Mouse (Mus musculus): Measurements from ENCODE around the gene Rbm17. TPM values are rescaled to one million over a fixed set of nuclear protein-coding genes. Genes with fewer than 3 reads are reported as not detected.

Rbm17 gene
- total and polyA plus RNA-seq, 2 experiments from 2014 or later, result 57.3 to 128 TPM

DNA sequence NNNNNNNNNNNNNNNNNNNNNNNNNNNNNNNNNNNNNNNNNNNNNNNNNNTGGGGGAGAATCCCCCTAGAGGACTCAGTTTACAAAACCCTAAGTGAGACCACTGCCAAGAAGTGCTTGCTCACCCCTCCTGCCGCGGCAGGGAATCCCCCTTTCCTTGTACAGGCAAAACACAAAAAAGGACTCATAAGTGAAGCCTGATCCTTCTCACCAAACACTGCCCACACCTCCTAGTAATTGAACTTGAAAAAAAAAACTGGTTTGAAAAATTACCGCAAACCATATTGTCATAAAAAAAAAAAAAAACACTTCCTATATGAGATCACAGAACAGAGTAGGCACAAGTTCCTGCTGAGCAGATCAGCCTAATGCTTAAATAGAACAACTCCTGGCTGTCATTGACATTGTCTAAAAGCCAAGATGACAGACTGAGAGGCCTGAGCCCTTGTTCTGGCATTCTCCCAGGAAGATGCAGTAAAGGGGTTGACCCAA, 38.5 kb upstream of the Rbm17 start, which contains the start of gene Il2ra:
TSS of gene Il2ra (plus strand) at position 357 of the 491 bp plus-strand sequence.
- 94% methylated on average over 3 of the region's 3 CpGs for WGBS
- Histone ChIP-seq H3K4me1 (ENCODE audit: insufficient read depth, low read length) (no peaks in the 10 kb centered on the region), H3K36me3 (ENCODE audit: insufficient read depth, low read length) (no peaks in the 10 kb centered on the region), H3K9ac (replicated peaks; ENCODE audit: low read length) (no peak within 1 kb of the TSS), H3K4me3 (ENCODE audit: low read length) (no peak within 1 kb of the TSS), H3K27ac (no peak within 1 kb of the TSS), H3K4me2 (ENCODE audit: low read depth, low read length) (no peak within 1 kb of the TSS), H3K27me3 (ENCODE audit: insufficient read depth, low read length) (no peaks in the 10 kb centered on the region), H3K9me3 (ENCODE audit: low read length) (no peaks in the 10 kb centered on the region)
- TF ChIP-seq CTCF (IDR thresholded peaks at IDR 0.05; ENCODE audit: low read depth), result no peak
- ATAC-seq, result no peak
- DNase-seq (ENCODE audit: low spot score), result peak; percentile 8

DNA sequence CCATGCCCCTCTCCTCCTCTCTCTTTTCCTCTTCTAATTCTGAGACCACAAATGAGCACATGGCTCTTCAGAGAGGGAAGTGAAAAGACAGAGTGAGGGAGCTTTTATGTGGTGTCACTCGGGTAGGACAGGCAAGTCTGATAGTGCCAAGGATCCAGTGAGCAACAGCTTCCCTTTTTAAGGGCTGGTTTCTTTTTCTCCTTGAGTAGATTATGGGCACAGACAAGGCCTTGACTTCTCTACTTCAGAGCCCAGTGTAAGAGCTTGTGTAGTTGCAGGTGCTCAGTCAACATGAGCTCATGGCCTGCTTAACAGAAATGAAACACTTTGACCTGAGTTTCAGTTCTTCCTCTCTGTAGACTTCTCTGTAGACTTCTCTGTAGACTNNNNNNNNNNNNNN, 33.2 kb upstream of the Rbm17 start:
- no peak overlapping the region for H3K9ac ChIP-seq (replicated peaks; ENCODE audit: low read length)
- H3K27ac ChIP-seq, result no peak overlapping the region
- no peak overlapping the region for H3K4me2 ChIP-seq (ENCODE audit: low read depth, low read length)
- no peaks in the 10 kb centered on the region for H3K4me1 ChIP-seq (ENCODE audit: insufficient read depth, low read length)
- no peak overlapping the region for H3K4me3 ChIP-seq (ENCODE audit: low read length)
- no peaks in the 10 kb centered on the region for H3K9me3 ChIP-seq (ENCODE audit: low read length)
- no peaks in the 10 kb centered on the region for H3K36me3 ChIP-seq (ENCODE audit: insufficient read depth, low read length)
- WGBS, result 83% methylated on average over 1 of the region's 1 CpGs
- DNase-seq (ENCODE audit: low spot score) (no peak), ATAC-seq (no peak)
- no peak for TF ChIP-seq CTCF (IDR thresholded peaks at IDR 0.05; ENCODE audit: low read depth)
- H3K27me3 ChIP-seq (ENCODE audit: insufficient read depth, low read length), result no peaks in the 10 kb centered on the region

DNA sequence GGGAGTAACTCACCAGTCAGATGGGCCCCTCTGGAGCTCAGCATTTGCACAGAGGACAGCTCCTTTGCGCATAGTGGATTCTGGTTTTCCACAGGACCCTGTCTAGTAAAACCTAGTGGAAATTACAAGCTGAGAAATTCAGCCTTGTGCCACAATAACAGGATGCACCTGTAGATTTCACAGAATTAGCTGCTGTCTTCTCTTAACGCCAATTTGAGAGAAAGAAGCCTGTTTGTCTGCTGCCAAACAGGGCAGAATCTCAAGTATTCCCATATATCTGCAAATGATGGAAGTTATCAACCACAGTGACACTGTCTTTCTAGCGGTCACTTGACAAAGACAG, 32.2 kb upstream of the Rbm17 start:
- H3K4me3 ChIP-seq (ENCODE audit: low read length), result no peak overlapping the region

DNA sequence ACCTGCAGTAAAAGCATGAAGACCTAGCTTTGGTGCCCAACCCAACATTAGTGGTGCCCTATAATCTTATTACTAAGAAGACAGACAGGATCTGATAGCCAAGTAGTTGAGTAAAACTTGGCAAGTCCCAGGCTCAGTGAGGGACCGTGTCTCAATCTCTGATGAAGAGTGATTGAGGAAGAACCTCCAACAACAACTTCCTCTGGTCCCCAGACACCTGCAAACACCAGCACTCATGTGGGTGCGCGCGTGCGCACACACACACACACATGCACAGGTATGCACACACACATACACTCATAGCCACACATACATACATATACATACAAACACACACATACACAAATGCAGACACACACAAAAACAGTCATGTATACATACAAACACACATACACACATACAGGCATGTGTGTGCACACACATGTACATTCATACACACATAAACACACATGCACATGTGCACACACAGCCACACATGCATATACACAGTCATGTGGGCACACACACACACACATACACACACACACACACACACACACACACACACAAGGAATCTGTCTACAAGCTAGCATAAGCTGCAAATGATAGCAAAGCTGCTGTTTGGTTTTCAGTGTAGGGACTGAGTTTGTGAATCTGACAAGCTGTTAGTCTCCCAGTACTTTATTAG, 31.7 kb upstream of the Rbm17 start:
- WGBS, result 97% methylated on average over 5 of the region's 5 CpGs
- no peak overlapping the region for H3K4me2 ChIP-seq (ENCODE audit: low read depth, low read length)
- no peak for TF ChIP-seq CTCF (IDR thresholded peaks at IDR 0.05; ENCODE audit: low read depth)
- no peaks in the 10 kb centered on the region for H3K27me3 ChIP-seq (ENCODE audit: insufficient read depth, low read length)
- H3K27ac ChIP-seq, result no peak overlapping the region
- H3K9ac ChIP-seq (replicated peaks; ENCODE audit: low read length), result no peak overlapping the region
- no peak for DNase-seq (ENCODE audit: low spot score)
- no peaks in the 10 kb centered on the region for H3K4me1 ChIP-seq (ENCODE audit: insufficient read depth, low read length)
- no peaks in the 10 kb centered on the region for H3K36me3 ChIP-seq (ENCODE audit: insufficient read depth, low read length)
- no peak overlapping the region for H3K4me3 ChIP-seq (ENCODE audit: low read length)
- ATAC-seq, result no peak
- no peaks in the 10 kb centered on the region for H3K9me3 ChIP-seq (ENCODE audit: low read length)

More for the DNA sequence above, 32.2 kb upstream of the Rbm17 start:
- Histone ChIP-seq H3K27me3 (ENCODE audit: insufficient read depth, low read length) (no peaks in the 10 kb centered on the region), H3K4me2 (ENCODE audit: low read depth, low read length) (no peak overlapping the region), H3K9me3 (ENCODE audit: low read length) (no peaks in the 10 kb centered on the region), H3K9ac (replicated peaks; ENCODE audit: low read length) (no peak overlapping the region), H3K4me1 (ENCODE audit: insufficient read depth, low read length) (no peaks in the 10 kb centered on the region), H3K27ac (no peak overlapping the region), H3K36me3 (ENCODE audit: insufficient read depth, low read length) (no peaks in the 10 kb centered on the region)
- DNase-seq (ENCODE audit: low spot score), result no peak
- no peak for TF ChIP-seq CTCF (IDR thresholded peaks at IDR 0.05; ENCODE audit: low read depth)
- ATAC-seq, result no peak
- WGBS, result 77% methylated on average over 3 of the region's 3 CpGs

DNA sequence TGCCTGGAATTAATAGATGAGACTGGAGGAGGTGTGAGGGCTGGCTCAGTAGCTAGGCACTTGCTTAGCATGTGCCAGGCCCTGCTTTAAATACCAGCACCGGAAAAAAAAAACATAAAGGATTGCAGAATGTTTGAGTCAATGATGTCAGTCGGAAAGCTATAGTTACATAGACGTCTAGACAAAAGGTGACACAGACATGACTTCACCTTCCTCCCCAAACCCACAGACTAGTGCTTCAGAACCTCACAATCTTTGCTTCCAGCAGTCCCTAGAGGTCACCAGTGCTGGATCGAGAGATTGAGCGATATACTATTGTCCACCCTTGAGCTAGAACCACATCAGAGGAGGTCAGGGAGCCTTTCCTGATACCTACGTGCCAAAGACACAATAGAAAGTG, 31.1 kb upstream of the Rbm17 start:
- Histone ChIP-seq H3K4me3 (ENCODE audit: low read length) (no peak overlapping the region), H3K9ac (replicated peaks; ENCODE audit: low read length) (no peak overlapping the region), H3K4me1 (ENCODE audit: insufficient read depth, low read length) (no peaks in the 10 kb centered on the region), H3K27me3 (ENCODE audit: insufficient read depth, low read length) (no peaks in the 10 kb centered on the region), H3K9me3 (ENCODE audit: low read length) (no peaks in the 10 kb centered on the region), H3K4me2 (ENCODE audit: low read depth, low read length) (no peak overlapping the region), H3K36me3 (ENCODE audit: insufficient read depth, low read length) (no peaks in the 10 kb centered on the region), H3K27ac (no peak overlapping the region)
- TF ChIP-seq CTCF (IDR thresholded peaks at IDR 0.05; ENCODE audit: low read depth), result no peak
- 92% methylated on average over 6 of the region's 6 CpGs for WGBS
- ATAC-seq, result no peak
- DNase-seq (ENCODE audit: low spot score), result no peak

DNA sequence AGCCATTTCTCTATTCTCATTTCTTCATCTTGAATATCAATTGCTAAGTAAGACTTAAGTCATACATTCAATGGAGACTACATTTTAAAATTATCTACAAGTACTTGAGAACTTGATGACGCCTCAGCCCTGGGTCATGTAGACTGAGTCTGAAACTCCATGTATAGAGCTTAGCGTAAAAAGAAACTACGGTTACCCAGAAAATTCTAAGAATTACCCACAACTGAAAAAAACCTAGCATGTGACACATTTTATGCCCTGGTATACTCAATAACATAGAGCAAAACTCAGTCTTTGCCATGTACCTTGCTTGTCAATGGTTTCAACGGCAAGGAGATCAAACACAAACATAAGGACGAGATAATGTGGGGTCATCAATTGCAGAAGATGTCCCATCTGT, 21.9 kb upstream of the Rbm17 start, which contains the start of gene Gm17490:
TSS of gene Gm17490 (minus strand) at position 375 of the 400 bp plus-strand sequence.
- Histone ChIP-seq H3K27ac (no peak within 1 kb of the TSS), H3K27me3 (ENCODE audit: insufficient read depth, low read length) (no peaks in the 10 kb centered on the region), H3K36me3 (ENCODE audit: insufficient read depth, low read length) (no peaks in the 10 kb centered on the region), H3K4me3 (ENCODE audit: low read length) (no peak within 1 kb of the TSS), H3K9me3 (ENCODE audit: low read length) (no peaks in the 10 kb centered on the region), H3K4me2 (ENCODE audit: low read depth, low read length) (no peak within 1 kb of the TSS), H3K4me1 (ENCODE audit: insufficient read depth, low read length) (no peaks in the 10 kb centered on the region), H3K9ac (replicated peaks; ENCODE audit: low read length) (no peak within 1 kb of the TSS)
- TF ChIP-seq CTCF (IDR thresholded peaks at IDR 0.05; ENCODE audit: low read depth), result no peak
- ATAC-seq, result no peak
- WGBS, result 90% methylated on average over 5 of the region's 5 CpGs
- no peak for DNase-seq (ENCODE audit: low spot score)

DNA sequence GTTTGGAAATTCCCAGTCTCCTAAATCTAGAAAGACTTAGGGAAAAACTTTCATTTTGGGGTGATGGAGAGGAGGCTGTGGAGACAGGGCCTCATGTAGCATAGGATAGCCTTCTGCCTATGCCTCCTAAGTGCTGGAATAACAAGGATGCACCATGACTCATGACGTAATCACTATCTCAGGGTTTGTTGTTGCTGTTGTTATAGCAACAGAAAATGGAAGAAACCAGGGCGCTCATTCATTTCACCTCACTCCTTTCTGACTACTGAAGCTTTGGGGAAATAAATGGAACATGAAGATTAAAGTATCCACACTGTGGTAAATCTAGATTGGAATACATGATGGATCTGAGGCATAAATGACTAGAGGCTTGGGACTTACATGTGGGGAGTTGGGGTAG, 19.8 kb upstream of the Rbm17 start:
- no peak for ATAC-seq
- Histone ChIP-seq H3K9me3 (ENCODE audit: low read length) (no peaks in the 10 kb centered on the region), H3K4me2 (ENCODE audit: low read depth, low read length) (no peak overlapping the region), H3K4me3 (ENCODE audit: low read length) (no peak overlapping the region), H3K27ac (no peak overlapping the region), H3K4me1 (ENCODE audit: insufficient read depth, low read length) (no peaks in the 10 kb centered on the region), H3K36me3 (ENCODE audit: insufficient read depth, low read length) (no peaks in the 10 kb centered on the region), H3K9ac (replicated peaks; ENCODE audit: low read length) (no peak overlapping the region), H3K27me3 (ENCODE audit: insufficient read depth, low read length) (no peaks in the 10 kb centered on the region)
- DNase-seq (ENCODE audit: low spot score), result no peak
- 94% methylated on average over 2 of the region's 2 CpGs for WGBS
- no peak for TF ChIP-seq CTCF (IDR thresholded peaks at IDR 0.05; ENCODE audit: low read depth)

All from hindbrain, postnatal 0 days (tissue).